Mouse (Mus musculus): Measurements from ENCODE around the gene Castor2. TPM values are rescaled to one million over a fixed set of nuclear protein-coding genes. Genes with fewer than 3 reads are reported as not detected.

The Castor2 gene
- total RNA-seq, 2 experiments from 2014 or later: 65.7 to 67.8 TPM

DNA sequence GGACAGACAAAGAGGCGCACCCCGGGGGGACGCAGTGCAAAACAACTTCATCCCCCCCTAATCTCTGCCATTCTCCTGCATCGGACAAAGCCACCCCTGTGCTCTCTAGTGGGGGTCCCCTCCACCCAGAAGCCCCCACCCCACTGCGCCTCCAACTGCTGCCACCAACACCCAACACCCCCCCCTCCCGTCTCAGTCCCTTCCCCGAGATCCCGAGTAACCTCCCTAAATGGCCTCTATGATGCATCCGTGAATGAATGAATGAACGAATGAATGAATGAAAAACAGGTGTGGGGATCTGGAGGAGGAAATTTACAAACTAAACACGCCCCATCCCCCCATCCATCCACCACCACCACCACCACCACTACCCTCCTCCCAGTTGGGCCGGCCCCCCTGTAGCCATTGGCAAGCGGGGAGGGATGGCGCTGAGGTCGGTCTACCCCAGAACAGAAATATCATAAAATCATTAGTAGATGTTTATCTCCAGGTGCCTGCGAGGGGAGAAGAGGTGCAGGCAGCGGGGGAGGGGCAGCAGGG is 791 bp downstream of the Castor2 start:
- DNase-seq (ENCODE audit: low spot score in 2 of 2): peak; percentile 26 to 46
- intact Hi-C loops (cut with DNase I): no loop called here

DNA sequence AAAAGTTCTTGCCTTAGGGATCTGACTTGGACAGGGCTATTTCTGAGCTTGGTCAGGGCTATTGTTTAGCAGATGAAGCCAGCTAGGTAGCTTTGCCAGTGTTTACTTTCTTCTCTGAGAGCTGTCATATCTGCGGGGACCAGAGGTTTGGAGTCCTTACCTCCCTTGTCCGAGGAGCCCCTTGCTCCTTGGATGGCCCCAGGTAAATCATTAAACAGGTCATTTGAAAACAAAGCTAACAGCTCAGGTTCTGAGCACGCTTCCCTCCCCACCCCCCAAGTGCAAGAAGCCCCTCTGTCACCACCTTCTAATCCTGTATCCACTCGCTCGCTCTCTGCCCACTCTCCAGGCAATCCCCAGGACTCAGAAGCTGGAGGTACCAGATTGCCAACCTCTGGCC is 1.8 kb downstream of the Castor2 start:
- DNase-seq (ENCODE audit: low spot score in 2 of 2): no peak
- intact Hi-C loops (cut with DNase I): no loop called here

DNA sequence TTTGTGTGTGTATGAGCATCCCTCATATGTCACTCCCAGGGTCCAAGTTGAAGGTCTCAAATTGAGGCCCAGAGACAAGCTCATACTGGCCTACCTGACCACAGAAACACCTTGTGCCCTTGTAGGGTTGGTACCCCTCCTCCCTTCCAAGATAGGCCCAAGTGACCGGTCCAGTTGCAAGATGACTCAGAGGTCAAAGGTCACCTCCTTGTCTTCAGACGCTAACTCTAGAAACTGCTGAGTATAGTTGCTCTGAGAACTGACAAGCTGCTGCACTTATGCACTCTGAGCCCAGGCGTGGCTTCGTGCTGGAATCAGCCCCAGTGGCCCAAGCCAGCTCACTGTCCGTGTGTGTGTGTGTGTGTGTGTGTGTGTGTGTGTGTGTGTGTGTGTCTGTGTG is 2.4 kb downstream of the Castor2 start:
- DNase-seq (ENCODE audit: low spot score in 2 of 2): peak in 1 of 2 experiments; percentile 26
- intact Hi-C loops (cut with DNase I): no loop called here

DNA sequence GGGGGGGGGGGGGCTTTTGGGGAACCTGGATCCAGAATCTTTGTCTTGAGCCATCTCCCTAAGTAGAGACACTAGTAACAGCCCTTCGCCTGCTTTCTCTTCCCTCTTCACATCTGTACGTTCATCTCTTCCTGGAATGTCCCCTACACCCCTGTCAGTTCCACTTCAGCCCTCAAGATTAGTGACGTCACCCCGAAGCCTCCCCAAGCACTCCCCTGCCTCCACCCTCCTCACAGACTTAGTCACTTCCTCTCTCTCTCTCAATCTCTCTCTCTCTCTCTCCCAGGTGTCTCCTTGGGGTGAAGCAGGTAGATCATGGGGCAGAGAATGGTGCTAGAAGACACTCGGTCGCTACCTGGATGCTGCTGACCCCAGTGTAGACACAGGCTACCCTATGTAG is 3.2 kb downstream of the Castor2 start:
- intact Hi-C loops (cut with DNase I): no loop called here
- DNase-seq (ENCODE audit: low spot score in 2 of 2): no peak

DNA sequence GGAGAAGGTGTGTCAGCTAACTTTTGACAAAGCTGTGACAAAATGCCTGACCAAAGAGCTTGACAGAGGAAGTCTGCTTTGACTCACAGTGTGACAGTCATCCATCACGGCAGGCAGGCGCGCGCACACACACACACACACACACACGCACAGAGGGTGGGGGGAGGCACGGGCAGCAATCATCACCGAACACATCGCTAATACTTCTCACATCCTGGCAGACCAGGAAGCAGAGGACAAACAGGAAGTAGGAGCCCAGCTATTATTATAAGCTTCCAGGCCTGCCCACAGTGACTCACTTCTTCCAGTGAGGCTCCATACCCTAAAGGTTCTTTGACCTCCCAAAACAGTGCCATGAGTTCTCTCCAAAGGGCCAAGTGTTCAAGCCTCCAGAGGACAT is 6.3 kb downstream of the Castor2 start:
- intact Hi-C loops (cut with DNase I): no loop called here
- no peak for DNase-seq (ENCODE audit: low spot score in 2 of 2)

DNA sequence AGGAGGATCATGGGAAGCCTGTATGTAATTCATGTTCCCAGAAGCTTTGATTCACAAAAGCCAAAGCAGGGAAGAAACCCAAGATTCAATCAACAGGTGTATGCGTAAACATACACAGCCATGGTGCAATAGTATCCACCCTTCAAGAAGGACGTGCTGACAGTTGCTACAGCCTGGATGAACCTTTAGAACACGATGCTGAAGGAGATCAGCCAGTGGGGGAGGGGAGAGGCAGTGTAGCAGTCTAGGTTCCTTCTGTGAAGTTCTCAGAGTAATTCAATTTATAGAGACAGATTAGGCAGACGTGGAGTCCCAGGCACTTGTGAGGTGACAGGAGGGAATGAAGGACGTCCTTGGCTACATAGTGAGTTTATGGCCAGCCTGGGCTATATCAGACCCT is 15.5 kb downstream of the Castor2 start:
- intact Hi-C loops (cut with DNase I): no loop called here
- DNase-seq (ENCODE audit: low spot score in 2 of 2): no peak

DNA sequence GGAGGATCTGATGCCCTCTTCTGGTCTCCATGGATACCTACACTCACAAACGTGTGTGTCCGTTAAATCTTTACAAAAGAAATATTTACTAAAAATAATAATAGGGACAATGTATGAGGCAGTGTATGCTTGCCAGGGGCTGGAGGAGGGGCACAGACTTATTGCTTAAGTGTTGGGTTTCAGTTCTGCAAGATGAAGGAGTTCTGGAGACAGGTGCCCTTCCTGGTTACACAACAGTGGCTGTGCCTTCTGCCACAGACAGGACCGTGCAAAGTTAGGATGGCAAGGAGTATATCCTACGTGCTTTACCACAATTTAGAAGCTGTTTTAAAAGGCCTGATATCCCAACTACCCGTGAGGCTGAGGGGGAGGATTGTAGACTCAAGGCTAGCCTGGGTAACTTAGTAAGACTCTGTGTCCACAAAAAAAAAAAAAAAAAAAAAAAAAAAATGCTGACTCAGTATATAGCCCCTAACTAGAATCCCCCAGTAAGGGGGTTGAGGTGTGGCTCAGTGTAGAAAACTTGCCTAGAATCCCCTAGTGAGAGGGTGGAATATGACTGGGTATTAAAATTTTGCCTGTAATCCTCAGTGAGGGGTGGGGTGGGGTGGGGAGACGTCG is 16.2 kb downstream of the Castor2 start:
- no peak for DNase-seq (ENCODE audit: low spot score in 2 of 2)
- intact Hi-C loops (cut with DNase I): no loop called here

DNA sequence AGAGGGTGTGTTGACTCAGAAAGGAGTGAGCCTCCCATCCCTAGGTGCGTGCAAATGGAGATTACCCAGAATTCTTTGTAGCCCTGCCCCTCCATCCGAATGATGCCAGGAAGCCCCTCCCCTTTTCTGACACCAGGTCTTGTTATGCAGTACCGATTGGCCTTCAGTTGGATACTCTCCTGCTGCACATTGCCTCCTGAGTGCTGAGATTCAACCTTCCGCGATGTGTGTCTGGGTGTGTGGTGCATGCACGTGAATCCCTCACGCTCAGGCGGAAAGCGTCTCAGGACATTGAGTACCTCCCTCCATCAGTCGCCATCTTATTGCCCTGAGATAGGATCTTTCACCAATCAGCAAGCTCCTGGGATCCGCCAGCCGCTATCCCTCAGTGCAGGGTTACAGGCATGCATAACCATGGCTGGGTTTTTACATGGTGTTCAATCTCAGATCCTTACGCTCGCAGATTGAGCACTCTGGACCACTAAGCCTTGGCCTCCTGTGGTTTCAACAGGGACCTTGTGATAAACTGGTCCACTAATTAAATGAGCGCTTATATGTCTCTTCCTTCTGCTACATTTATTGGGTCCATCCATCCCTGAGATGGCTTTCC is 19.4 kb downstream of the Castor2 start:
- intact Hi-C loops (cut with DNase I): no loop called here
- DNase-seq (ENCODE audit: low spot score in 2 of 2): no peak

DNA sequence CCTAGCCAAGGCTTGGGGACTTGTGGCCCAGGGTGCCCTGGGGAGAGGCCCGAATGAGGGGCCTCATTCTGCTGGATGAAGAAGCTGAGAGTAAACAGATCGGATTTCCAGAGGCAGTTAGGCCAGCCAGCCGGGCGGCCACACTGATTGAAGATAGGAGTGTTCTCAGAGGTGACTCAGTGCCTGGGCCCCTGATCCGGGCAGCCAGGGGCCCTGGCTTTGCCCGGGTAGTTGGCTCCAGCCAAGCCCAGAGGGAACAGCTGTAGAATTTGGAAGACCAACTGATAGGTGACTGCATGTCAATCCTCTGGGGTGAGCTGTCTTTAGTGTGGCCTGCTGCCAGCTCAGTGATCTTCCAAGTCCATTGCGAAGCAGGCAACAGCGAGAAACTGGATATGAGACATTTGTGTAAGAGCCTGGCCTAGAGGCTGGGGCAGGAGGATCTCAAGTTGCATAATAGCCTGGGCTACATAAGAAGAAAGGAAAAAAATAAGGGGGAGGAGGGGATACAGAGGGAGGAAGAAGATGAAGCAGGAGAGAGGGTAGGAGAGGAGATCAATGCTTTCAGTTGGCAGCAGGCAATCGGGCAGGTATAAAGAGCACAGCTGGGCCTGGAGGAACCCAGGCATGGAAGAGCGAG is 20.1 kb downstream of the Castor2 start:
- intact Hi-C loops (cut with DNase I): no loop called here
- DNase-seq (ENCODE audit: low spot score in 2 of 2): no peak

DNA sequence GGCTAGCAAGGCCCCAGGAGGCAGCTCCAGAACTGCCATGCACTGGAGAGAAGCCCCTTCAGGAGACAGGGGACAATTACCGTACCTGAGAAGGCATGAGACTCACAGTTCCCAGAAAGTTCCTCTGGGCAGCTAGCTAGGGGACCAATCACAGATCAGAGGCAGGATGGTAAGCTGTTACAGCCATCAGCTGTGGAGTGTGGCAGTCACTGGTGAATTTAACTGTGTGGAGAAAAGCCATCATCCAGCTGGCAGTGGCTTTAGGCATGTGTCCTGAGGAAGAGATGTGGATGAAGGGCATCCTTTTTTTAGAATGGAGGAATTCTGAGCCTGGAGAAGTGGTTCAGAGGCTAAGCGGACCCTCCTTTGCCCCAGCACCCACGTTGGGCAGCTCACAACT is 20.6 kb downstream of the Castor2 start:
- intact Hi-C loops (cut with DNase I): no loop called here
- DNase-seq (ENCODE audit: low spot score in 2 of 2): no peak

DNA sequence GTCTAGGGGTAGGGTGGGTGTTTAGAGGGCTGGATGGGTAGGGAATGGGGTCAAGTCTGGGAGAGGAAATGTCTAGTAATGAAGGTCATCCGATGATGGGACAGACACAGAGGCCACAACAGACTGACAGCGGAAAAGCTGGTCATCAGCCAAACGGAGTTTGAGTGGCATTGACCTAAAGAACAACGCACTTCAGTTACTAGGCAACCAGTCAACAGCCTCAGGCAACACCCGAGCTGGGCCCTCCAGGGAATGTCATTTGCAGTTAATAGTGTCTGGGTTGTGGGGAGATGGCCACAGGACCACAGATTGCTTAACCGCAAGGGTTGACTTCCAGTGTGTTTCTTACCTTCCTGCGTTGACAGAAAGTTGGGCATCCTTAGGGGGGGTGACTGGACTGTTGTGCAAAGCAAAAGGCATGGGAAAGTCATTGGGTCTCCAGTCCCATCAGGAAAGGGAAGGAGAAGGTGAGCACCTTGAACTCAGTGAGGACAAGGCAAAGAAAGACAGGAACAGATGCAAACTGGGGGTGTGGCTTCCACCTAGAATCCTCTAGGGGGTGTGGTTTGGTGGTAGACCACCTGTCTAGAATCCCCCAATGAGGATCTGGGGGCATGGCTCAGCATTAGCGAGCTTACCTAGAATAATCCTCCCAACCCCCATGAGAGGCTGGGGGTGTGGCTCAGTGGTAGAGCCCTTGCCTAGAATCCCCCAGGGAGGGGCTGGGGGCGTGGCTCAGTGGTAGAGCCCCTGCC is 21.8 kb downstream of the Castor2 start:
- intact Hi-C loops (cut with DNase I): no loop called here
- DNase-seq (ENCODE audit: low spot score in 2 of 2): no peak

DNA sequence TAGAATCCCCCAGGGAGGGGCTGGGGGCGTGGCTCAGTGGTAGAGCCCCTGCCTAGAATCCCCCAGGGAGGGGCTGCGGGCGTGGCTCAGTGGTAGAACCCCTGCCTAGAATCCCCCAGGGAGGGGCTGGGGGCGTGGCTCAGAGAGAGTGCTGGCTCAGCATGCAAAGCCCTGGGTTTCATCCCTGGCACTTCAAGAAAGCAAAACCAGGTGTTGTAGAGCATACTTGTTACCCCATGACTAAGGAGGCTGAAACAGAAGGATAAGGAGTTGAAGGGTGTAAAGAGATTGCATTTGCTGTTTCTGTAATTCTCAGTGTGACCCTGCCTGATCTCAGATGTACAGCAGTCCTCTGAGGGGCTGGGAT is 22.4 kb downstream of the Castor2 start:
- no peak for DNase-seq (ENCODE audit: low spot score in 2 of 2)
- intact Hi-C loops (cut with DNase I): no loop called here

DNA sequence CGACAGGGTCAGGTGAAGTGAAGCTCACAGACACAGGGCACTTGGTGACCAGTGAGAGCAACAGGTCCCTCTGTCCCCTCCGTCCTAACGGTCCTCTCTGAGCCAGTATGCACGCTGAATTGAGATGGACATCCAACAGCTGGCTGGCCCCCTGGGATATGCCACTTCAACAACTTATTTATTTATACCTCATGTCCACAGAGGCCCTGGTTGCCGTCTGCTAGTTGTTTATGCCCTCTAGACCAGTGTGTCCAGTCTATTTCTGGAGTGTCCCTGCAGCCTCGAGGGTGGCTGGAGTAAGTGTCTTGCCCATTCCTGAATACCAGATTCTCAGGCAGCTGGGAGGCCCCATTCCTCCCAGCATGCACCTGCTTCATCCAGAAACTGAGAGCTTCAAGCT is 24.3 kb downstream of the Castor2 start:
- DNase-seq (ENCODE audit: low spot score in 2 of 2): no peak
- intact Hi-C loops (cut with DNase I): no loop called here

DNA sequence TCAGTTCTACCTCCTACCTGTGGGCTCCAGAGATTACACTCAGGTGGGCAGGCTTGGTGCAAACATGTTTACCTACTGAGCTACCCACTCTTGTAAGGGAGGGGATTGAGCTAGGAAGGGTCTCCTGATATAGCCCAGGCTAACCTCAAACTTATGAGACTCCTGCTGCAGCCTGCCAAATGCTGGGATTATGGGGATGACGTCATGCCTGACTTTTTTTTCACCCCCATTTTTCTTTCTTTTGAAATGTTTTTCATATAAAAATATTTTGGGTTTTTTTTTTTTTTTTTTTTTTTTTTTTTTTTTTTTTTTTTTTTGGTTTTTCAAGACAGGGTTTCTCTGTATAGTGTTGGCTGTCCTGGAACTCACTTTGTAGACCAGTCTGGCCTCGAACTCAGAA is 26.7 kb downstream of the Castor2 start:
- intact Hi-C loops (cut with DNase I): no loop called here
- no peak for DNase-seq (ENCODE audit: low spot score in 2 of 2)

DNA sequence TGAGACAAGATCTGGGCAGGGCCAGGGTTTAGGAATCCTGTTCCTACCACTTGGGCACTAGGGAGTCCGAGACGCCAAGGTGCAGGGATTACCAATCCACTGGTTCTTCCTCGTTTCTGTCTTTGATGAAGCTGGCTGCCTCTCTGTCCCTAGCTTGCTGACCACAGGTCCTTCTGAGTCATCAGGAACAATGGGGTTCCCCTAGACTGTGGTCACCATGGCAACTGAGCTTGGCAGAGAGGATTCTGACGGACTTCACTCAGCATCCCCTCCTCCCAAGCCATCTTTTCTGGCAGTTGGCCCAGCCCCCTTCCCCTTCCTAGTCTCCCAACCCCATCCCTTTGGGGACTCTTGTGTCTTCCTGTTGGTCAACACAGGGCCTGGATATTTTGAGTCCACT is 32.1 kb downstream of the Castor2 start:
- intact Hi-C loops (cut with DNase I): no loop called here
- no peak for DNase-seq (ENCODE audit: low spot score in 2 of 2)

DNA sequence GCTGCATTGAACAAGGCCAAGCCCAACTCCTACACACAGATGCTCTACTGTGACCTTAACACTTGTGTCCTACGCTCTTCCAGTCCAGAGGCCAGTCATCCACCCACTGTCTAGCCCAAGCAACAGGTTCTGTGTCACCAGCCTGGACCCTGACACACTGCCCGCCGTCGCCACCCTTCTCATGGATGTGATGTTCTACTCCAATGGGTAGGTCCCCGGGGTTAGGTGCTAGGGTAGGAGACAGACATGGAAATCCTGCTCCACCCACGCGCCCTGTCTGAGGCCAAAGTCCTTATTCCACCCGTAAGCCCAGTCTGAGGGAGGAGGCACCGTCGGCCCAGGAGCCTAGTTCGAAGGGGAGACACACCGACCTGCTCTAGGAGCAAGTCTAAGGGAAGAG is 36.5 kb downstream of the Castor2 start:
- DNase-seq (ENCODE audit: low spot score in 2 of 2): no peak
- intact Hi-C loops (cut with DNase I): no loop called here

DNA sequence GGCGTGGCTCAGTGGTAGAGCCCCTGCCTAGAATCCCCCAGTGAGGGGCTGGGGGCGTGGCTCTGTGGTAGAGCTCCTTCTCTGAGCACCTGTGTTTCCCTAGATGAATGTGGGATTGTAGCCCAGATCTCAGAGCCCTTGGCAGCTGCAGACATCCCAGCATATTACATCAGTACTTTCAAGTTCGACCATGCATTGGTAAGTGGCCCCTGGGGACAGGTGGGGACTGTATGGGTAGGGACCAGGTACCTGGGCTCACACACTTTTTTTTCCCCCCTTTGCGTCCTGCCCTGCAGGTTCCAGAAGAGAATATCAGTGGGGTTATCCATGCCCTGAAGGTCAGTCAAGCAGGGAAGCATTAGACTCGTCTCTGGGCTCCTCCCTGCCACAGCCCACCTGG is 38.4 kb downstream of the Castor2 start:
- intact Hi-C loops (cut with DNase I): no loop called here
- DNase-seq (ENCODE audit: low spot score in 2 of 2): no peak

DNA sequence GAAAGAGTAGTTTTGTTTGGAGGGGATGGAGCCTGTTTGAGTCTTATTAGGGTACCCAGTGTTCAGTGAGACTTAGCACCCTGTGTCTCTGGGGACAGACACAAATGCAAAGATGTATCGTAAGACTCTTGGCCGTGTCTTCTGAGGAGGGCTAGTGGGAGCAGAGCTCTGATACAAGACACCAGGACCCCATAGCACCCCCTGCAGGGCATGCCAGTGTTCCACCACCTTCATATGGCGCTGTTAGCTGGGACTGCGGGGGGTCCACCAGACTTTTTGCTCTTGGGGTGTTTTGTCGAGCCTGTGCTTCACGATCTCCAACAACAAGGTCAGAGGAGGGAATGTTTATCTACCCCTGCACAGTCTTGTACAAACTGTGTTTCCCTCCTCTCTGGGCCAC is 39.9 kb downstream of the Castor2 start:
- intact Hi-C loops (cut with DNase I): no loop called here
- no peak for DNase-seq (ENCODE audit: low spot score in 2 of 2)

DNA sequence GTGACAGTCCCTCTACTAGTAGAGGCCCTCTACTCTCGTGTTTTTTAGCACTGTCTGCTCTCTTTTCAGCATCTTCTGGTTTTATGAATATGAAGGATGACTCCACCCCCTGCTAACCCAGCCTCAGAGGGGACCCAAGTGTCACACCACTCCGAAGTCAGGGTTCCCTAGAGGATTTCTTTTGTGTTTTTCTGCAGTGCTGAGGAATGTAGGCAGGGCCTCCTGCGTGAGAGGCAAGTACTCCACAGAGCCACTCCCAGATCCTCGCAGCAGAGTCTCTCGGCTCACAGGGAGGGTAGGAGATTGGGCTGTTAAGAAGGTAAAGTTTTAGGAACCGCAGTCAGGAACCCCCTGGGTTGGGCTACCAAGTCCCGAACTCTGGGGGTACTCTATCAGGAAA is 41.7 kb downstream of the Castor2 start:
- DNase-seq (ENCODE audit: low spot score in 2 of 2): no peak
- intact Hi-C loops (cut with DNase I): no loop called here

DNA sequence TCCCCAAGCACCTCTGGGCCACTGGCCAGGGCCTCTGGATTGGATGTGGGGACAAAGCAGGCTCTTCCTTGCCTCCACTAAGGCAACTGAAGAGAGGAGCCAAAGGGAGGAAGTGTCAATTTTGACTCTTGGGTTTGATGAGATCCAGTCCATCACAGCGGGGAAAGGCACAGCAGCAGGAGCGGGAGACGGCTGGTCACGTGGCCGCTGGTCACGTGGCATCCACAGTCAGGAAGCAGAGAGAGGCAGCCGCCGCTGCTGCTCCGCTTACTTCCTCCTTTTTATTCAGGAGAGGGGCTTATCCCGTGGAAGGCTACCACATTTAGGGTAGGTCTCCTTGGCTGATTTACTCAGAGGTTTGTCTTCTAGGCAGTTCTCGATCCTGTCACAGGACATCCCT is 42.9 kb downstream of the Castor2 start:
- intact Hi-C loops (cut with DNase I): no loop called here
- DNase-seq (ENCODE audit: low spot score in 2 of 2): no peak
